Mouse (Mus musculus) embryonic facial prominence, embryonic 10.5 days (tissue): ENCODE measurements around the gene Nap1l2. TPM values are rescaled to one million over a fixed set of nuclear protein-coding genes. Genes with fewer than 3 reads are reported as not detected.
"Not testable (repeated sequence)": the region's sequence is repeated elsewhere in the genome, so short reads cannot be mapped to it uniquely, and the experiment has no call there.

Experiments used
- DNase-seq: peaks from one replicate; pipeline ENCODE4 v3.0.0-alpha.2; 2017; ENCODE audit warnings: low spot score
- H3K27ac ChIP-seq: fragments of 300-500 bp; sonication (generic); replicated peaks from 2 replicates; pipeline ENCODE4 v1.5.1; 2016; ENCODE audit warnings: mild to moderate bottlenecking
- H3K27me3 ChIP-seq: fragments of 300-500 bp; sonication (generic); replicated peaks from 2 replicates; pipeline ENCODE4 v1.6.1; 2016; ENCODE audit warnings: low read depth, mild to moderate bottlenecking; ENCODE audit not compliant: poor library complexity, severe bottlenecking
- H3K36me3 ChIP-seq: fragments of 300-500 bp; sonication (generic); replicated peaks from 2 replicates; pipeline ENCODE4 v1.6.1; 2016; ENCODE audit warnings: mild to moderate bottlenecking, moderate library complexity
- H3K4me1 ChIP-seq: fragments of 300-500 bp; sonication (generic); 2 replicates; pipeline ENCODE4 v1.6.1; 2016
- H3K4me3 ChIP-seq: fragments of 300-500 bp; sonication (generic); 2 replicates; pipeline ENCODE4 v1.5.1; 2016; ENCODE audit warnings: mild to moderate bottlenecking, moderate library complexity
- H3K9me3 ChIP-seq: fragments of 300-500 bp; sonication (generic); 2 replicates; pipeline ENCODE4 v1.6.1; 2016; ENCODE audit warnings: mild to moderate bottlenecking
- WGBS: fragments of 180-500 bp; shearing (Covaris S2); methylation state at CpG from one replicate; pipeline ENCODE4 v1.1.7; 2016; 5-methylcytosine and 5-hydroxymethylcytosine counted together
- polyA plus RNA-seq: library from polyadenylated mRNA; unstranded; fragments of >200 nt; fragmentation: Nextera tagmentation; extraction: Ambion mirVana; gene quantifications from 2 replicates; pipeline ENCODE4 v1.2.1, GENCODE M21; 2016

Nap1l2 gene
- 5.0 and 7.4 TPM in 2 replicates for polyA plus RNA-seq

DNA sequence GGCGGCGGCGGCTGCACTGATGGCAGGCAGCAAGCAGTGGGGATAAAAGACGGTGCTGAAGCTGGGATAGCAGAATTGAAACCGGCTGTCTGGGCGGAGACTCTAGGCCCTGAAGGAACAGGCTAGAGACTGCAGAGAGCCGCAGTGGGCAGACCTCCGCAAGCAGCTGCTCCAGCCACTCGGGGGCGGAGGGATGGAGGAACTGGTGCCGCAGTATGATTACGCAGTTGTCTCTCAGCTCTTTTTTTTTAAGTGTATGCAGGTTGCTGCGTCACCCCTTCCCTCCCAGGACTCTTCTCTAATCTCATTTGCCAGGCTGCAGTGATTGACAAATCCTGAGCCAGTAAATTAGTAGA lies at the start of gene Nap1l2:
Nap1l2 (minus strand) TSS at position 210 of the 356 bp plus-strand sequence.
- peak; percentile 73 for DNase-seq
- Histone ChIP-seq H3K36me3 (no peaks in the 10 kb centered on the region), H3K27ac (peak within 1 kb of the TSS; percentile 54), H3K27me3 (peaks cover 56% of the 10 kb centered on the region), H3K4me3 (peak within 1 kb of the TSS; percentile 59), H3K9me3 (no peaks in the 10 kb centered on the region), H3K4me1 (no peaks in the 10 kb centered on the region; the same call in 1 of the 2 replicates)
- 19% methylated on average over 13 of the region's 13 CpGs for WGBS

DNA sequence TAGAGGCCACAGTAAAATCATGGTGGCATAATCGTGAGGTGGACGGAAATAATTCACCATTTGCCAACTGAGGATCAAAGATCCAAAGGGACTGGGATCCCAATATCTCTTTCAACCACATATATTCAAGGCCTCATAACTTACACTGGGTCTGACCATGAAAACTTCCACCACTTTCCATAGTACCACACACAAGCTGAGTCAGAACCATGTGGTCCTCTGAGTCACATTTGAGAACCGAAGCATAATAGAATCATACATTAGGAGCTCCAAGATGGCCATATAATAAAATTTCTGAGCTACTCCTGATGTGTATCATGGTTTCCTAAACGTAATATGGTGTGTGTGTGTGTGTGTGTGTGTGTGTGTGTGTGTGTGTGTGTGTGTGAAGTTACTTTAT lies 28.8 kb upstream of the Nap1l2 start:
- whole genome bisulfite sequencing: 82% methylated on average over 4 of the region's 4 CpGs
- Histone ChIP-seq H3K9me3 (no peaks in the 10 kb centered on the region), H3K27me3 (peaks cover 77% of the 10 kb centered on the region), H3K4me3 (no peak overlapping the region), H3K27ac (no peak overlapping the region), H3K4me1 (no peaks in the 10 kb centered on the region), H3K36me3 (no peaks in the 10 kb centered on the region)
- DNase-seq: no peak

DNA sequence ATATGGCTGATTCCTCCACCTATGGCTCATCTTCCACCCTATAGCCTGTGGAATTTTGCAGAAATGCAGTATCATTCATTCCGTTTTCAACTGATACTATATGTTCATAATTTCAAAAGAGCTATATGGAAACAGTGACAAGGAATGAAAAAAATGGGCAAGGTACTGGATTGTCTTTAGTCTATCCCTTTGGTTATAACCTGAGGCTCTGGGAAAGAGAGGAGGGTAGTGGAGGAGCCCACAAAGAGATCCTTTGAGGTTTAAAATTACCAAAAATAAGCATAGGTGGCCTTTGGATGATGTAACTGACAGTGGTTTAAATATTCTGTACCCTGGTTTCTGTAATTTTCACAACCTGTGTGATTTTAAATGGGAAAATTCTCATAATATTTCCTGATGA lies 389 bp upstream of the Nap1l2 start:
- Histone ChIP-seq H3K4me1 (no peaks in the 10 kb centered on the region; the same call in 1 of the 2 replicates), H3K27me3 (peaks cover 52% of the 10 kb centered on the region), H3K9me3 (no peaks in the 10 kb centered on the region), H3K36me3 (no peaks in the 10 kb centered on the region), H3K27ac (no peak overlapping the region), H3K4me3 (peak overlapping the region; percentile 59)
- no peak for DNase-seq
- WGBS: 35% methylated on average over 1 of the region's 1 CpGs

DNA sequence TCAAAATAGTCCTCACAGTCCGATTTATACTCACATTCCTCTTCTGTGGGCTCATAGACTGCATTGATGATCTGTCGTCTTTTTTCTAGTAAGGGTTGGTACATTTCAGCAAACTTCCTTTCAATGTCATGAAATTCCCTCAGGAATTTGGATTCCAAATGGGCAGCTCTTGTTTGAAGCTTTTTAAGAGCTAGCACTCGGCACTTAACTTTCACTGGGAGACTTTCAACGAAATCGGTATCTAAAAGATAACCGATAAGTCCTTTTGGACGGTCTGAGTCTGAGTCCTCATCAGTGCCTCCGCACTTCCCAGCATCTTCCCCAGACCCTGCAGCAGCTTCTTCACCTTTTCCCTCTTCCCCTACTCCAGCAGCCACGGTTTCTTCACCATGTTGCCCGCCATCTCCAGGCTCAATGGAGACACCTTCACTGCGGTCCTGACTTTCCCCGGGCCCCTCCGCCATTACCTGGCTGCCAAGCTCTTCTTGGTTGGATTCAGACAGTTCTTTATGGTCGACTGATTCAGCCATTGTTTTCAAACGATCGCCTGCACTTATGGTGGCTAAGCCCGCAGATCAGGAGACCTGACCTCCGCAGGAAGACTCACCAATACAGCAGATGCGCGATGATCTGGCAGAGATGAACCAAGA lies 534 bp downstream of the Nap1l2 start:
- peaks cover 61% of the 10 kb centered on the region for H3K27me3 ChIP-seq
- H3K9me3 ChIP-seq: no peaks in the 10 kb centered on the region
- H3K4me1 ChIP-seq: no peaks in the 10 kb centered on the region; the same call in 1 of the 2 replicates
- no peaks in the 10 kb centered on the region for H3K36me3 ChIP-seq
- H3K27ac ChIP-seq: peak overlapping the region; percentile 54
- WGBS: 23% methylated on average over 20 of the region's 20 CpGs
- H3K4me3 ChIP-seq: peak overlapping the region; percentile 59
- DNase-seq: no peak

DNA sequence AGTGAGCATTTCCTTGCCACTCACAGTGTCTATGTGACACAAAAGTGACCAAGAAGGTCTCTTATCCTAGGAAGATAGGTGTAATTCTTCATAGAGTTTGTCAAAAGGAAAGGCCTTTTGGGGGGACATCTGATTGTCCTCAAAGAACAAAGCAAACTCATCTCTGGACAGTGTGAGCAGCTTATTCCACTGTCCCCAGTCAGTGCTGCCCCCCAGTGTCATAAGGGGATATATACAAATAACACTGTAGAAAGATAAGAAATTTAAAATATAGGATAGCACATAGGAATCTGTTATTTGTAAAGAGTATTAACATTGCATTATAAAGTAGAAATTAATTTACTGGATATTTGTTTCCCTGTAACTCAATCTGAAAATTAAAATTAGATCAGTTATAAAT lies 2.9 kb downstream of the Nap1l2 start:
- Histone ChIP-seq H3K9me3 (no peaks in the 10 kb centered on the region), H3K36me3 (no peaks in the 10 kb centered on the region), H3K27me3 (peaks cover 83% of the 10 kb centered on the region), H3K27ac (no peak overlapping the region), H3K4me3 (no peak overlapping the region), H3K4me1 (no peaks in the 10 kb centered on the region; the same call in 1 of the 2 replicates)
- no peak for DNase-seq

DNA sequence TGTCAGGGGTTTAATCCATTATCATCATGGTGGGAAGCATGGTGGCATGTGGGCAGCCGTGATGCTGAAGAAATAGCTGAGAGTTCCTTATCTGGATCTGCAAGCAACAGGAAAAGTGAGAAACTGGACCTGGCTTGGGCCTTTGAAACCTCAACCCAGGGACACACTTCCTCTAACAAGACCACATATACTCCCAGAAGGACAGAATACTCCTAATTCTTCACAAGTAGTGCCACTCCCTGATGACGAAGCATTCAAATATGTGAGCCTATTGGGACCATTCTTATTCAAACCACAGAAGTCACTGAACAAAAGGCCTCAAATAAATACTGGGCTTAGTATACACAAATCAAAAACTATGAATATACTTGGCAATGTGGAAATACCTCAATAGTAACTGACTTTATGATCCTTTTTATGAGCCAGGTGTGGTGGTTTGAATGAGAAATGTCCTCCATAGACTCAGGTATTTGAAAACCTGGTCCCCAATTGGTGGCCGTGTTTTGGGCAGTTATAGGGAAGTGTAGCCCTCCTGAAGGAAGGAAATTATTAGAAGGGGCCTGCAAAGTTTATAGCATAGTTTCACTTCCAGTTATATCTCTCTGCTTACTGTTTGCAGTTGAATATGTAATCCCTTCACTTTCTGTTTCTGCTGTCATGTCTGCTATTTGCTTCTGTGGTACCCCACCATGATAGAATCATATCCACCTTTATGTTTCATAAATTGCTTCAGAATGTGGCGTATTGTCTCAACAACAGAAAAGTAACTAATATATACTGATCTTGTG lies 6.5 kb downstream of the Nap1l2 start:
- no peaks in the 10 kb centered on the region for H3K4me1 ChIP-seq
- H3K36me3 ChIP-seq: no peaks in the 10 kb centered on the region
- no peak overlapping the region for H3K4me3 ChIP-seq
- no peaks in the 10 kb centered on the region for H3K9me3 ChIP-seq
- H3K27me3 ChIP-seq: peaks cover 75% of the 10 kb centered on the region
- H3K27ac ChIP-seq: no peak overlapping the region
- DNase-seq: no peak
- 82% methylated on average over 4 of the region's 4 CpGs for WGBS

DNA sequence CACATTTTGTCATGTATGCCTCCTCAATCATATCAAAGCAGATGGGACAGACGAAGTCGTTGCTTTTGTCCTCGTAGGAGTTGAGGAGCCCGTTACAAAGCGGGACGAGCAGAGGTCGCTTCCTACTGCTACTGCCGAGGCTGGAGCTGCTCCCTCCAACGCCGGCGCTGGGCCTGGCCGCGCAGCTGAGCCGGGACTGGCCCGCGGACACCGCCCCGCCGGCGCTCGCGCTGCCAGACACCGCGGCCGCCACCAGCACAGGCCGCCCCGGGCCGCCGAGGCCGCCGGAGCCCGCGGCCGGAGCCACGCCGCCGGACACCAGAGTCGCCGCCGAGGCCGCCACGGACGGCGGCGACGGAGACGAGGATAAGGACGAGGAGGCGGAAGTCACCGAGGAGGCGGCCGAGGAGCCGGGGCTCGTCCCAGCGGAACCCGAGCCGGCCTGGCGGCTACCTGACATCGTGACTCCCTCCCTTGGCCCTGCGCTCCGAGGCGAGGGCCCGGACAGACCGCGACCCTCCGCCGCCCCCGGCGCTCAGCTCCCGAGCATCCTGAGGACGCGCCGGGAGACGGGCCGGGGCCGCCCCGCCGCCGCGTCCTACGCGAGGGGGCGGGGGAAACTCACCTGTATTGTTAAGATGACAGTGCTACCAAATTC lies 21.4 kb downstream of the Nap1l2 start:
- not testable (repeated sequence) for H3K27ac ChIP-seq, DNase-seq, H3K9me3 ChIP-seq, H3K4me1 ChIP-seq, H3K36me3 ChIP-seq
- H3K4me3 ChIP-seq: peak overlapping the region; percentile 49
- peaks cover 39% of the 10 kb centered on the region for H3K27me3 ChIP-seq
- WGBS: 34% methylated on average over 56 of the region's 83 CpGs

DNA sequence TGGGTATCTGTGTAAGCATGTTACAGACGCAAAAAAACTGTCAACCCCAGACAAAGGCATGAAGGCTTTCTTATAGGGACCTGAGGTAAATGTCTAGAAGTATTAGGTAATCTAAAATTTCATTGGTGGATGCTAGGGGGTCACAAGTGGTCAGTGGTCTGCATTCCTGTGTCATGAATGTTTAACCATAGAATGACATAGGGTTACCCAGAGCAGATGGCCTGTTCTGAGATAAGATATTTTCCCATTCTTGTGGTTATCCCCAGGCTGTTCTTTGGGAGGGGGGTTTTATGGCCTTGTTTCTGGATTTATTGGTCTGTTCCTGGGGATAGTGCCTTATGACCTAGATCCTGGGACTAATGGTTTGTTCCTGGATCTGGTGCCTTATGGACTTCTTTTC lies 30.3 kb downstream of the Nap1l2 start:
- H3K4me1 ChIP-seq: no peaks in the 10 kb centered on the region
- no peak overlapping the region for H3K4me3 ChIP-seq
- no peak overlapping the region for H3K27ac ChIP-seq
- H3K9me3 ChIP-seq: no peaks in the 10 kb centered on the region
- DNase-seq: no peak
- 80% methylated on average over 1 of the region's 1 CpGs for WGBS
- H3K36me3 ChIP-seq: no peaks in the 10 kb centered on the region
- H3K27me3 ChIP-seq: peaks cover 100% of the 10 kb centered on the region

DNA sequence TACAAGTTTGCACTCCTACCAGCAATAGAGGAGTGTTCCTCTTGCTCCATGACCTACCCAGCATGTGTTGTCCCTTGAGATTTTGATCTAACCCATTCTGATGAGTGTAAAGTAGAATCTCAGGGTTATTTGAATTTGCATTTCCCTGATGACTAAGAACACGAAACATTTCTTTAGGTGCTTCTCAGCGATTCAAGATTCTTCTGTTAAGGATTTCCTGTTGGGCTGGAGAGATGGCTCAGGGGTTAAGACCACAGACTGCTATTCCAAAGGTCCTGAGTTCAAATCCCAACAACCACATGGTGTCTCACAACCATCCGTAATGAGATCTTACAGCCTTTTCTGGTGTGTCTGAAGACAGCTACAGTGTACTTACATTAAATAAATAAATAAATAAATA lies 47.9 kb downstream of the Nap1l2 start:
- Histone ChIP-seq H3K4me1 (no peaks in the 10 kb centered on the region), H3K4me3 (no peak overlapping the region), H3K9me3 (no peaks in the 10 kb centered on the region), H3K27me3 (peaks cover 33% of the 10 kb centered on the region), H3K36me3 (no peaks in the 10 kb centered on the region), H3K27ac (no peak overlapping the region)
- no peak for DNase-seq
- WGBS: 82% methylated on average over 3 of the region's 3 CpGs

Other genes starting within 250 kb of the Nap1l2 start
- not detected in 2 replicates for gene Cdx4, start 134.8 kb upstream of the Nap1l2 start, polyA plus RNA-seq
- 4.4 and 4.5 TPM in 2 replicates for gene Chic1, start 169.8 kb upstream of the Nap1l2 start, polyA plus RNA-seq
- gene Tsx, start 227.8 kb upstream of the Nap1l2 start, polyA plus RNA-seq: 0.44 TPM in 1 of 2 replicates, not detected in the other
- not detected in 2 replicates for gene Gm26992, start 235.4 kb upstream of the Nap1l2 start, polyA plus RNA-seq